Mouse (Mus musculus) adrenal gland, postnatal 14 days (tissue): ENCODE measurements around the gene Vmn2r104. TPM values are rescaled to one million over a fixed set of nuclear protein-coding genes. Genes with fewer than 3 reads are reported as not detected.

Experiments used
- DNase-seq: peaks from one replicate; pipeline ENCODE4 v3.0.0; 2021; ENCODE audit warnings: mixed read lengths
- long read RNA-seq, 2 experiments: library from polyadenylated mRNA; stranded (forward); transcript quantifications; one replicate each; pipeline ENCODE4 v2.0.0; 2021
- total RNA-seq: library from RNA; stranded (reverse); gene quantifications from 2 replicates; pipeline ENCODE4 v1.2.3, GENCODE M21; 2021

Vmn2r104 gene
- total RNA-seq: not detected in 2 replicates
- long read RNA-seq, experiment 1: 0 reads
- long read RNA-seq, experiment 2: 0 reads

GRCm38 (mm10) chr17:20048236-20048635 lies at the start of gene Vmn2r104:
Gene Vmn2r104 (minus strand): TSS chr17:20048336.
- DNase-seq: no peak

- DNase-seq: no peak
These were observed 26.0 kb upstream of the Vmn2r104 start for GRCm38 (mm10) chr17:20074090-20074489.

- DNase-seq: no peak
These were observed 23.7 kb upstream of the Vmn2r104 start for GRCm38 (mm10) chr17:20071656-20072396.

Other genes starting within 250 kb of the Vmn2r104 start
- not detected in 2 replicates for gene Fpr-rs7, start 65.9 kb upstream of the Vmn2r104 start, total RNA-seq
- gene Fpr-rs6, start 134.8 kb upstream of the Vmn2r104 start, total RNA-seq: not detected in 2 replicates
- gene Vmn2r105, start 186.7 kb upstream of the Vmn2r104 start, total RNA-seq: not detected in 2 replicates
- gene Vmn2r106, start 237.2 kb upstream of the Vmn2r104 start, total RNA-seq: not detected in 2 replicates